Mouse (Mus musculus): ENCODE measurements around the gene Tmem151b. TPM values are rescaled to one million over a fixed set of nuclear protein-coding genes. Genes with fewer than 3 reads are reported as not detected.
A peak's percentile ranks its signal among the peaks of the same experiment; 100 is the strongest.

Gene Tmem151b
- polyA plus RNA-seq, 1 experiment from 2014 or later = 8.3 TPM

DNA sequence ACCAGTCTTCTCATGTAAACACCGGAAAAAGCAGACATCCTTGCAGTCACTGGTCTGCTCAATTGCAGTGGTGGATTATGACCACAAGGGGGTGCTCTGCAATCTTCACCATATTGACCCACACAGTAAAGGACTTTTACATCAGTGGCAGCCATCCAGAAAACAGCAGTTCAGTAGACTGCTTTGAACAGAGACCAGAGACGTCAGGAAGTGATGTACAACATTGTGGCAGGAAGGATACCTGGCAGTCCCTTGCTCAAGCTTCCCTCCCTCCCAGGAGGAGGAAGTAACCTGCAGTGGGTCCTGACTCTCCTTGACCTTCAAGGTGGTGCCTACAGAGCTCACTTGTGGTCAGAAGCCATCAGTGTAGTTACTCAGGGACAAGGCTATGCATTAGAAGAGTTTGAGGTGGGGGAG, 32.1 kb upstream of the Tmem151b start:
- no peak overlapping the region; the same call in 1 of the 2 replicates for H3K27ac ChIP-seq (replicated peaks)
- H3K4me3 ChIP-seq = no peak overlapping the region
- peak; percentile 78 for DNase-seq (ENCODE audit: low spot score)
- peaks cover 40% of the 10 kb centered on the region for H3K4me1 ChIP-seq
- peaks cover 5% of the 10 kb centered on the region for H3K36me3 ChIP-seq (replicated peaks)
- WGBS = 14% methylated on average over 2 of the region's 2 CpGs
- H3K27me3 ChIP-seq (replicated peaks; ENCODE audit: low read depth, poor library complexity, severe bottlenecking) = no peaks in the 10 kb centered on the region
- peaks cover 3% of the 10 kb centered on the region; the same call in 1 of the 2 replicates for H3K9me3 ChIP-seq

GRCm38 (mm10) chr17:45580958-45581477, 31.5 kb upstream of the Tmem151b start:
- Histone ChIP-seq H3K36me3 (replicated peaks) (no peaks in the 10 kb centered on the region), H3K4me1 (peaks cover 35% of the 10 kb centered on the region), H3K4me3 (no peak overlapping the region), H3K27ac (replicated peaks) (no peak overlapping the region), H3K27me3 (replicated peaks; ENCODE audit: low read depth, poor library complexity, severe bottlenecking) (no peaks in the 10 kb centered on the region), H3K9me3 (no peaks in the 10 kb centered on the region)
- DNase-seq (ENCODE audit: low spot score) = peak; percentile 29
- WGBS = 41% methylated on average over 12 of the region's 12 CpGs

- WGBS = 86% methylated on average over 4 of the region's 4 CpGs
- H3K9me3 ChIP-seq = no peaks in the 10 kb centered on the region
- H3K27ac ChIP-seq (replicated peaks) = no peak overlapping the region
- H3K27me3 ChIP-seq (replicated peaks; ENCODE audit: low read depth, poor library complexity, severe bottlenecking) = no peaks in the 10 kb centered on the region
- H3K4me1 ChIP-seq = peaks cover 30% of the 10 kb centered on the region
- H3K36me3 ChIP-seq (replicated peaks) = no peaks in the 10 kb centered on the region
- H3K4me3 ChIP-seq = no peak overlapping the region
- DNase-seq (ENCODE audit: low spot score) = no peak
These were observed 30.1 kb upstream of the Tmem151b start for GRCm38 (mm10) chr17:45579554-45579953.

DNA sequence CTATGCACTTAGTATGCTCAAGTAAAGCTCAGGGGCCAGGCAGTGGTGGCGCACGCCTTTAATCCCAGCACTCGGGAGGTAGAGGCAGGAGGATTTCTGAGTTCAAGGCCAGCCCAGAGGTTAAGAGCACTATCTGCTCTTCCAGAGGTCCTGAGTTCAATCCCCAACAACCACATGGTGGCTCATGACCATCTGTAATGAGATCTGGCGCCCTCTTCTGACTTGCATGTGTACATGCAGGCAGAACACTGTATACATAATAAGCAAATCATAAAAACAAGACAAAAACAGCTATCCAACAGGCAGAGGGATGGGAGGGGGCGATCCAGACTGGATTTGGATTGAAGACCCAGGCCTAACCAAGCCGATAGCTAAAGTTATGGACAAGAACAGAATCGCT, 29.4 kb upstream of the Tmem151b start:
- H3K27ac ChIP-seq (replicated peaks) = no peak overlapping the region
- H3K27me3 ChIP-seq (replicated peaks; ENCODE audit: low read depth, poor library complexity, severe bottlenecking) = no peaks in the 10 kb centered on the region
- peaks cover 29% of the 10 kb centered on the region for H3K4me1 ChIP-seq
- 73% methylated on average over 7 of the region's 7 CpGs for WGBS
- no peaks in the 10 kb centered on the region for H3K36me3 ChIP-seq (replicated peaks)
- H3K4me3 ChIP-seq = no peak overlapping the region
- no peaks in the 10 kb centered on the region for H3K9me3 ChIP-seq
- peak; percentile 16 for DNase-seq (ENCODE audit: low spot score)

DNA sequence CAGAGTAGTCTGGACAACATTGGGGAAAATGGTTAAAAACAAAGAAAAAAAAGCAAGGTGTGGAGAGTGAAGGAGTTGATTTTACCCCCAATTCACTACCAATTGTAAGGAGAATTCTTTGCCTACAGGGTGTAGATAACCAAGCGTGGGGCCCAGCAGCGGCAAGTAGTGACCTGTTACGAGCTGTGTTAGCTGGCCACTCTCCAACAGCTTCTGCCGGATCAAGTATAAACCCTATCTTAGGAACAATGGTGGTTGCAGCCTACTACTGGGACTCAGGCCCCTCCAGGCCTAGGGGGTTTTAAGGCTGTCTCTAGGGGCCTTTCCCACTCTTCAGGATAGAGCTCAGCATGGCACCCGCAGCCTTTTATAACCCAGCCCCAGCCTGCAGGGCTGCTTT, 28.8 kb upstream of the Tmem151b start:
- Histone ChIP-seq H3K27me3 (replicated peaks; ENCODE audit: low read depth, poor library complexity, severe bottlenecking) (no peaks in the 10 kb centered on the region), H3K36me3 (replicated peaks) (no peaks in the 10 kb centered on the region), H3K4me1 (peaks cover 29% of the 10 kb centered on the region), H3K27ac (replicated peaks) (no peak overlapping the region; the same call in 1 of the 2 replicates), H3K4me3 (0 out of 2 replicates have a peak overlapping the region, but pooled peaks have one; percentile 14), H3K9me3 (no peaks in the 10 kb centered on the region)
- 69% methylated on average over 5 of the region's 5 CpGs for WGBS
- DNase-seq (ENCODE audit: low spot score) = peak; percentile 9

DNA sequence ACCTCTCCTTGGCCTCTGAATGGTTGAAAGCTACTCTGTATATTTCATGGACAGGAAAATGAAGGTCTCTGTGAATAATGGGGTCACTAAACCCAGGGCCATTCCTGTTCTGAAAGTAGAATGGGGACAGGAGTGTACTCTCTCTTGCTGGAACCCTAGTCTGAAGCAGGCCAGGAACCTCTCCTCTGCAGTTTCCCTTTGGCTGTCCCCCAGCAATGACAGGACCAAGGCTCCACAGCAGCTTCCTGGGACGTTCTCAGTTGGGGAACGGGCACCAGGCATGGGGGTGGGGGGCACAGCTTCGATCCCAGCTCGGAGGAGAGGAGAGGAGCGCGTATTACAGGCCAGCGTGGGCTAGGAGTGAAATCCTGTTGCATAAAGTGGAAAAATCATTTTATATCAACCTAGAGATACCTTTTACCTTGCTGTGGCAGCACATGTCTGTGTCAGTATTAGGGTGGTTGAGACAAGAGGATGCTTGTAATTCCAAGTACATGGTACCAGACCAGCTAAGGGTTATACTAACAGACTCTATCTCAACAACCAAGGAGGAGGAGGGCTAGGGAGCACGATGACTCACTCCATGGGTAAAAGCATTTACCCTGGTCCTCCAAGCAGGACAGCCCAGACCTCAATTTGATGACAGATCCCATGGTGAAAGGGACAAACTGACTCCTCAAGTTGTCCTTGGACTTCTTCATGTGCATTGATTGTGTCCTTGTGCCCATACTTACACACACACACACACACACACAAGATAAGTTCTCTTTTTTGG, 25.8 kb upstream of the Tmem151b start:
- no peaks in the 10 kb centered on the region for H3K27me3 ChIP-seq (replicated peaks; ENCODE audit: low read depth, poor library complexity, severe bottlenecking)
- DNase-seq (ENCODE audit: low spot score) = no peak
- H3K36me3 ChIP-seq (replicated peaks) = peaks cover 19% of the 10 kb centered on the region
- 0 out of 2 replicates have a peak overlapping the region, but pooled peaks have one; percentile 26 for H3K4me3 ChIP-seq
- H3K9me3 ChIP-seq = no peaks in the 10 kb centered on the region
- peaks cover 34% of the 10 kb centered on the region for H3K4me1 ChIP-seq
- 90% methylated on average over 8 of the region's 8 CpGs for WGBS
- H3K27ac ChIP-seq (replicated peaks) = peak overlapping the region; percentile 99

GRCm38 (mm10) chr17:45574129-45574761, 24.8 kb upstream of the Tmem151b start:
- no peaks in the 10 kb centered on the region for H3K27me3 ChIP-seq (replicated peaks; ENCODE audit: low read depth, poor library complexity, severe bottlenecking)
- H3K36me3 ChIP-seq (replicated peaks) = peaks cover 30% of the 10 kb centered on the region
- peak; percentile 73 for DNase-seq (ENCODE audit: low spot score)
- 4% methylated on average over 17 of the region's 17 CpGs for WGBS
- peak overlapping the region; percentile 100 for H3K4me3 ChIP-seq
- no peaks in the 10 kb centered on the region for H3K9me3 ChIP-seq
- peaks cover 36% of the 10 kb centered on the region for H3K4me1 ChIP-seq
- H3K27ac ChIP-seq (replicated peaks) = peak overlapping the region; percentile 99

DNA sequence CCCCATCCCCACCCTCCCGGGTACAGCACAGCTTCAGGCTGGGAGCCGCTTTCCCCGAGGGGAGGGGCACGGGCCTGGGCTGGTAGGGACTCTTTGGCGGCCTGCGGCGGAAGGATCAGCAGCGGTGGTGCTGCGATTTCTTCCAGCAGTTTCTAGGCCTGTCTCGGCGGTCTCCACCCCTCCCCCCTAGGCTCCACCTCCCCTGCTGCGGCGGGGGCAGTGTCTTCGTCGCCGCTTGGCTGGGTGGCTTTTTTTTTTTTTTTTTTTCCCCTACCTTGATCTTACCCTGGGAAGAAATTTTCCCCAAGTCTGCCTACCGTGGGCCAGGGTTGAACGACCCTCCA, 24.3 kb upstream of the Tmem151b start:
- H3K36me3 ChIP-seq (replicated peaks) = peaks cover 35% of the 10 kb centered on the region
- H3K4me3 ChIP-seq = peak overlapping the region; percentile 100
- peak overlapping the region; percentile 99 for H3K27ac ChIP-seq (replicated peaks)
- peaks cover 40% of the 10 kb centered on the region for H3K4me1 ChIP-seq
- WGBS = 0% methylated on average over 18 of the region's 18 CpGs
- no peaks in the 10 kb centered on the region for H3K27me3 ChIP-seq (replicated peaks; ENCODE audit: low read depth, poor library complexity, severe bottlenecking)
- peak; percentile 97 for DNase-seq (ENCODE audit: low spot score)
- H3K9me3 ChIP-seq = no peaks in the 10 kb centered on the region

DNA sequence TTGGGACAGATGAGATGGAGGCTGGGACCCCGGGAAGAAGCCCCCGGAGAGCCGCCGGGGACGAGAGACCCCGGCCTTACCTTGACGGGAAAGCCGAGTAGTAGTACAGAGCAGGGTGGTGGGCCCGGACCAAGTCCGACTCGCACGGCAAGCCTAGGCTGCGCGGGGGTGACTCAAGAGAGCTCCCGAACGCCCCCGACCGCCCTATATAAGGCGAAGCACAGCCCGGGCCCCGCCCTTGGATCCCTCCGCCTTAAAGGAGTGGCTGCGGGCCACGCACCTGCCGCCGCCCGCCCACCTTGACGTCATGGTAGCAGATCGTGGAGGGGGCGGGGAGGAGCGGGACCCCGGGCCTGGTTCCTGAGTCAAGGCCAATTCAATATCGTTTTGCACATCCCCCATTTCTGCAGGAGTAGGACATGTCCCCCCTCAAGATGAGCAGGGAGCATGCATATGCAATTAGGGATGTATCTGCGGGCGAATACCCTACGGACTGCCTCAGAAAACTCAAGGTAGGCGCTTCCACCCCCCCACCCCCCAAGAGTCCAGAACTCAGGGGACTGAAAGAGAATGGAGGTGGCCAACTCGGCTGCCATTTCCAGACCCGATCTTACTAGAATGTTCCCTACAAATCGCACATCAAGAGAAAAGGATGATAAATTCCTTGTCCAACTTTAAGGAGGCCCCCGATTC, 23.8 kb upstream of the Tmem151b start, which contains the start of gene Hsp90ab1:
Gene Hsp90ab1 (minus strand): TSS at position 185 of the 693 bp plus-strand sequence.
- no peaks in the 10 kb centered on the region for H3K27me3 ChIP-seq (replicated peaks; ENCODE audit: low read depth, poor library complexity, severe bottlenecking)
- H3K4me3 ChIP-seq = peak within 1 kb of the TSS; percentile 100
- H3K36me3 ChIP-seq (replicated peaks) = peaks cover 40% of the 10 kb centered on the region
- H3K9me3 ChIP-seq = no peaks in the 10 kb centered on the region
- under 1% methylated on average over 41 of the region's 41 CpGs for WGBS
- H3K4me1 ChIP-seq = peaks cover 40% of the 10 kb centered on the region
- peak; percentile 99 for DNase-seq (ENCODE audit: low spot score)
- H3K27ac ChIP-seq (replicated peaks) = peak within 1 kb of the TSS; percentile 99

- Histone ChIP-seq H3K27me3 (replicated peaks; ENCODE audit: low read depth, poor library complexity, severe bottlenecking) (no peaks in the 10 kb centered on the region), H3K4me1 (peaks cover 41% of the 10 kb centered on the region), H3K4me3 (peak overlapping the region; percentile 100), H3K27ac (replicated peaks) (peak overlapping the region; percentile 99), H3K9me3 (no peaks in the 10 kb centered on the region), H3K36me3 (replicated peaks) (peaks cover 48% of the 10 kb centered on the region)
- under 1% methylated on average over 57 of the region's 57 CpGs for WGBS
- peak; percentile 92 for DNase-seq (ENCODE audit: low spot score)
These were observed 22.9 kb upstream of the Tmem151b start for GRCm38 (mm10) chr17:45572103-45573086.

DNA sequence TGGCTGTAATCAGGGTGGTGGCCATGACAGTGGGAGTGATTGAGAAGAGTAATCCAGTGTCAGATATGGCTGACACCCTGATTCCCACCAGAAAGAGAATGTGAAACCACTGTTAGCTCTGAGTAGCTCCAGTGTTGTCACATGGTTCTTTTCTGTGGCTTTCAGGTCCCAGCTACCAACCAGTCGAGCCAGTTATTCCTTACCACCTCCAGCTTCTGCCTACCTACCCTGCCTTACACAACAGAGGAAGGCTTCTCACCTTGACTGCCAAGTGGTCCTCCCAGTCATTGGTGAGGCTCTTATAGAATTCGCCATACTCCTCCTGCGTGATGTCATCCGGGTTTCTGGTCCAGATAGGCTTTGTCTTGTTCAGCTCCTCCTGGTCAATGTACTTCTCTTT, 20.5 kb upstream of the Tmem151b start:
- H3K4me3 ChIP-seq = peak overlapping the region; percentile 1; the same call in 1 of the 2 replicates
- peak; percentile 9 for DNase-seq (ENCODE audit: low spot score)
- H3K36me3 ChIP-seq (replicated peaks) = peaks cover 71% of the 10 kb centered on the region
- no peak overlapping the region for H3K27ac ChIP-seq (replicated peaks)
- 83% methylated on average over 4 of the region's 4 CpGs for WGBS
- H3K9me3 ChIP-seq = no peaks in the 10 kb centered on the region
- peaks cover 58% of the 10 kb centered on the region for H3K4me1 ChIP-seq
- no peaks in the 10 kb centered on the region for H3K27me3 ChIP-seq (replicated peaks; ENCODE audit: low read depth, poor library complexity, severe bottlenecking)

Measured in embryonic facial prominence, embryonic 10.5 days (tissue).